Mouse (Mus musculus) neural tube, embryonic 11.5 days (tissue): ENCODE results near the gene Gpr18. TPM values are rescaled to one million over a fixed set of nuclear protein-coding genes. Genes with fewer than 3 reads are reported as not detected.

Experiments
- ATAC-seq: fragments of 200-750 bp; cut with Nextera tagmentation; 2 replicates; pipeline ENCODE4 v1.8.0; 2017; ENCODE audit warnings: moderate number of reproducible peaks, mild to moderate bottlenecking, moderate TSS enrichment, moderate library complexity; ENCODE audit not compliant: insufficient read depth, low FRiP score, low TSS enrichment
- DNase-seq: peaks from one replicate; pipeline ENCODE4 v3.0.0-alpha.2; 2015; ENCODE audit warnings: low spot score
- H3K27ac ChIP-seq: fragments of 300-500 bp; sonication (generic); 2 replicates; pipeline ENCODE4 v1.5.1; 2014; ENCODE audit warnings: low read depth, mild to moderate bottlenecking, low read length
- H3K27me3 ChIP-seq: fragments of 300-500 bp; sonication (generic); 2 replicates; pipeline ENCODE4 v1.6.1; 2014; ENCODE audit warnings: mild to moderate bottlenecking, low read length, mixed read lengths; ENCODE audit not compliant: control insufficient read depth, insufficient read depth
- H3K36me3 ChIP-seq: fragments of 300-500 bp; sonication (generic); 2 replicates; pipeline ENCODE4 v1.6.1; 2014; ENCODE audit warnings: mild to moderate bottlenecking, low read length, moderate library complexity, mixed read lengths; ENCODE audit not compliant: control insufficient read depth, insufficient read depth
- H3K4me1 ChIP-seq: fragments of 300-500 bp; sonication (generic); 2 replicates; pipeline ENCODE4 v1.6.1; 2014; ENCODE audit warnings: low read length, mixed read lengths; ENCODE audit not compliant: control insufficient read depth, insufficient read depth
- H3K4me2 ChIP-seq: fragments of 300-500 bp; sonication (generic); 2 replicates; pipeline ENCODE4 v1.6.1; 2014; ENCODE audit warnings: low read depth, mild to moderate bottlenecking, moderate library complexity
- H3K4me3 ChIP-seq: fragments of 300-500 bp; sonication (generic); 2 replicates; pipeline ENCODE4 v1.5.1; 2014; ENCODE audit warnings: low read depth, low read length
- H3K9ac ChIP-seq: fragments of 300-500 bp; sonication (generic); 2 replicates; pipeline ENCODE4 v1.6.1; 2014; ENCODE audit warnings: mild to moderate bottlenecking, low read length
- H3K9me3 ChIP-seq: fragments of 300-500 bp; sonication (generic); 2 replicates; pipeline ENCODE4 v1.6.1; 2016; ENCODE audit warnings: low read length; ENCODE audit not compliant: control insufficient read depth
- WGBS: fragments of 180-500 bp; shearing (Covaris S2); extraction: QIAGEN DNeasy Blood & Tissue Kit; methylation state at CpG from one replicate; pipeline ENCODE4 v1.1.7; 2014; 5-methylcytosine and 5-hydroxymethylcytosine counted together
- polyA plus RNA-seq: library from polyadenylated mRNA; unstranded; fragments of >200 nt; fragmentation: Nextera tagmentation; extraction: Ambion mirVana; gene quantifications from 2 replicates; pipeline ENCODE4 v1.2.1, GENCODE M21; 2014

Gene Gpr18
- polyA plus RNA-seq, 1 experiment from 2014 or later, result 0.15 TPM

- Histone ChIP-seq H3K27me3 (no peaks in the 10 kb centered on the region), H3K27ac (no peak overlapping the region), H3K4me2 (no peak overlapping the region), H3K36me3 (no peaks in the 10 kb centered on the region; the same call in 1 of the 2 replicates), H3K9ac (no peak overlapping the region), H3K4me3 (no peak overlapping the region), H3K4me1 (no peaks in the 10 kb centered on the region), H3K9me3 (no peaks in the 10 kb centered on the region)
- ATAC-seq (no peak), DNase-seq (no peak)
- 95% methylated on average over 11 of the region's 11 CpGs for WGBS
Measured at GRCm38 (mm10) chr14:121954129-121954528, 38.5 kb upstream of the Gpr18 start.

GRCm38 (mm10) chr14:121952046-121952400 is 36.4 kb upstream of the Gpr18 start:
- H3K4me3 ChIP-seq, result no peak overlapping the region
- DNase-seq, result no peak
- no peaks in the 10 kb centered on the region for H3K4me1 ChIP-seq
- no peaks in the 10 kb centered on the region for H3K27me3 ChIP-seq
- H3K36me3 ChIP-seq, result no peaks in the 10 kb centered on the region; the same call in 1 of the 2 replicates
- H3K9ac ChIP-seq, result no peak overlapping the region
- H3K4me2 ChIP-seq, result no peak overlapping the region
- no peaks in the 10 kb centered on the region for H3K9me3 ChIP-seq
- H3K27ac ChIP-seq, result no peak overlapping the region
- WGBS, result 90% methylated on average over 5 of the region's 5 CpGs
- ATAC-seq, result no peak

GRCm38 (mm10) chr14:121951399-121952045 is 35.9 kb upstream of the Gpr18 start:
- Histone ChIP-seq H3K9ac (no peak overlapping the region), H3K4me1 (no peaks in the 10 kb centered on the region), H3K36me3 (no peaks in the 10 kb centered on the region; the same call in 1 of the 2 replicates), H3K27me3 (no peaks in the 10 kb centered on the region), H3K4me2 (no peak overlapping the region), H3K4me3 (no peak overlapping the region), H3K9me3 (no peaks in the 10 kb centered on the region), H3K27ac (no peak overlapping the region)
- WGBS, result 83% methylated on average over 2 of the region's 2 CpGs
- ATAC-seq (no peak), DNase-seq (no peak)

- Histone ChIP-seq H3K27ac (no peak overlapping the region), H3K27me3 (no peaks in the 10 kb centered on the region), H3K4me2 (no peak overlapping the region), H3K4me3 (no peak overlapping the region), H3K9me3 (no peaks in the 10 kb centered on the region), H3K9ac (no peak overlapping the region), H3K36me3 (no peaks in the 10 kb centered on the region; the same call in 1 of the 2 replicates), H3K4me1 (no peaks in the 10 kb centered on the region)
- ATAC-seq (no peak), DNase-seq (no peak)
- WGBS, result 99% methylated on average over 5 of the region's 5 CpGs
Measured at GRCm38 (mm10) chr14:121949897-121950296, 34.3 kb upstream of the Gpr18 start.

GRCm38 (mm10) chr14:121949436-121949835 is 33.9 kb upstream of the Gpr18 start:
- Histone ChIP-seq H3K36me3 (no peaks in the 10 kb centered on the region), H3K4me2 (no peak overlapping the region), H3K4me3 (no peak overlapping the region), H3K9ac (no peak overlapping the region), H3K4me1 (no peaks in the 10 kb centered on the region), H3K27ac (no peak overlapping the region), H3K27me3 (no peaks in the 10 kb centered on the region), H3K9me3 (no peaks in the 10 kb centered on the region)
- 98% methylated on average over 3 of the region's 3 CpGs for WGBS
- ATAC-seq (no peak), DNase-seq (no peak)

- Histone ChIP-seq H3K36me3 (no peaks in the 10 kb centered on the region), H3K4me1 (no peaks in the 10 kb centered on the region), H3K9me3 (no peaks in the 10 kb centered on the region), H3K27me3 (no peaks in the 10 kb centered on the region), H3K9ac (no peak overlapping the region), H3K4me3 (no peak overlapping the region), H3K4me2 (no peak overlapping the region), H3K27ac (no peak overlapping the region)
- no peak for ATAC-seq
- no peak for DNase-seq
- WGBS, result 93% methylated on average over 3 of the region's 3 CpGs
Measured at GRCm38 (mm10) chr14:121947966-121948365, 32.4 kb upstream of the Gpr18 start.

- H3K9me3 ChIP-seq, result no peaks in the 10 kb centered on the region
- no peak for ATAC-seq
- H3K4me1 ChIP-seq, result no peaks in the 10 kb centered on the region
- no peak overlapping the region for H3K4me3 ChIP-seq
- H3K4me2 ChIP-seq, result no peak overlapping the region
- no peak overlapping the region for H3K27ac ChIP-seq
- 75% methylated on average over 8 of the region's 8 CpGs for WGBS
- no peaks in the 10 kb centered on the region for H3K27me3 ChIP-seq
- no peak for DNase-seq
- H3K36me3 ChIP-seq, result no peaks in the 10 kb centered on the region
- H3K9ac ChIP-seq, result no peak overlapping the region
Measured at GRCm38 (mm10) chr14:121947201-121947760, 31.7 kb upstream of the Gpr18 start.

GRCm38 (mm10) chr14:121946728-121947127 is 31.1 kb upstream of the Gpr18 start:
- Histone ChIP-seq H3K27ac (no peak overlapping the region), H3K27me3 (no peaks in the 10 kb centered on the region), H3K4me1 (no peaks in the 10 kb centered on the region), H3K9me3 (no peaks in the 10 kb centered on the region), H3K4me3 (no peak overlapping the region), H3K4me2 (no peak overlapping the region), H3K9ac (no peak overlapping the region), H3K36me3 (no peaks in the 10 kb centered on the region)
- WGBS, result 77% methylated on average over 8 of the region's 8 CpGs
- ATAC-seq, result no peak
- DNase-seq, result no peak

GRCm38 (mm10) chr14:121946131-121946530 is 30.6 kb upstream of the Gpr18 start:
- no peak for ATAC-seq
- WGBS, result 86% methylated on average over 5 of the region's 5 CpGs

More at GRCm38 (mm10) chr14:121946131-121946530, 30.6 kb upstream of the Gpr18 start:
- H3K27ac ChIP-seq, result no peak overlapping the region
- no peak overlapping the region for H3K4me3 ChIP-seq
- no peaks in the 10 kb centered on the region for H3K27me3 ChIP-seq
- no peaks in the 10 kb centered on the region for H3K4me1 ChIP-seq
- H3K4me2 ChIP-seq, result no peak overlapping the region
- no peak overlapping the region for H3K9ac ChIP-seq
- no peaks in the 10 kb centered on the region for H3K9me3 ChIP-seq
- DNase-seq, result no peak
- H3K36me3 ChIP-seq, result no peaks in the 10 kb centered on the region
